Mouse (Mus musculus): ENCODE data around the gene Ormdl2. TPM values are rescaled to one million over a fixed set of nuclear protein-coding genes. Genes with fewer than 3 reads are reported as not detected.

Gene Ormdl2
- polyA plus RNA-seq, 1 experiment, result 24.9 TPM

GRCm38 (mm10) chr10:128779011-128779795 is 42.2 kb downstream of the Ormdl2 start:
- TF ChIP-seq POLR2A (IDR thresholded peaks at IDR 0.05; ENCODE audit: borderline replicate concordance, control insufficient read depth, low read depth, low read length) (no peak), CTCF (IDR thresholded peaks at IDR 0.05; ENCODE audit: control insufficient read depth, insufficient read depth, low read length) (no peak)
- H3K4me1 ChIP-seq (ENCODE audit: control insufficient read depth, insufficient read depth, low read length), result peaks cover 1% of the 10 kb centered on the region; the same call in 1 of the 2 replicates
- peak overlapping the region; percentile 15; the same call in 1 of the 2 replicates for H3K27ac ChIP-seq (ENCODE audit: control insufficient read depth, insufficient read depth, low read depth, low read length, poor library complexity)
- 12% methylated on average over 8 of the region's 8 CpGs for WGBS
- H3K4me3 ChIP-seq (replicated peaks; ENCODE audit: control insufficient read depth, low read depth, low read length), result no peak overlapping the region

DNA sequence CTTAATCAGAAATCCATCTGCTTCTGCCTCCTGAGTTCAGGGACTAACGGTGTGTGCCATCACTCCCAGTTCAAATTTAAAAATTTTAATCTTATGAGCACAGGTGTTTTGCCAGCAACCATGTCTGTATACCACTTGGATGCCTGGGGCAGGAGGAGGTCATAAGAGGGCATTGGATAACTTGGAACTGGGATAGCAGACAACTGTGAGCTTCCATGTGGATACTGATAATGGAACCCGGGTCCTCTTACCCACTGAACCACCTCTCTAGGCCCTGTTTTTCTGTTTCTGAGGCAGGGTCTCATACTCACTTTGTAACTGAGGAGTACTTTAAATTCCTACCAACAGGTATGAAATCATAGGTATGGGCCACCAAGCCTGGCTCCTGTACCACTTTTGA is 43.0 kb downstream of the Ormdl2 start:
- Histone ChIP-seq H3K4me1 (ENCODE audit: control insufficient read depth, insufficient read depth, low read length) (peaks cover 1% of the 10 kb centered on the region; the same call in 1 of the 2 replicates), H3K27ac (ENCODE audit: control insufficient read depth, insufficient read depth, low read depth, low read length, poor library complexity) (no peak overlapping the region), H3K4me3 (replicated peaks; ENCODE audit: control insufficient read depth, low read depth, low read length) (no peak overlapping the region)
- WGBS, result 72% methylated on average over 2 of the region's 2 CpGs
- TF ChIP-seq POLR2A (IDR thresholded peaks at IDR 0.05; ENCODE audit: borderline replicate concordance, control insufficient read depth, low read depth, low read length) (no peak), CTCF (IDR thresholded peaks at IDR 0.05; ENCODE audit: control insufficient read depth, insufficient read depth, low read length) (no peak)

GRCm38 (mm10) chr10:128773685-128774084 is 47.8 kb downstream of the Ormdl2 start:
- no peak overlapping the region for H3K4me3 ChIP-seq (replicated peaks; ENCODE audit: control insufficient read depth, low read depth, low read length)
- 14% methylated on average over 5 of the region's 5 CpGs for WGBS
- H3K27ac ChIP-seq (ENCODE audit: control insufficient read depth, insufficient read depth, low read depth, low read length, poor library complexity), result no peak overlapping the region
- H3K4me1 ChIP-seq (ENCODE audit: control insufficient read depth, insufficient read depth, low read length), result no peaks in the 10 kb centered on the region
- TF ChIP-seq CTCF (IDR thresholded peaks at IDR 0.05; ENCODE audit: control insufficient read depth, insufficient read depth, low read length) (no peak), POLR2A (IDR thresholded peaks at IDR 0.05; ENCODE audit: borderline replicate concordance, control insufficient read depth, low read depth, low read length) (no peak)

- Histone ChIP-seq H3K4me3 (replicated peaks; ENCODE audit: control insufficient read depth, low read depth, low read length) (no peak overlapping the region), H3K27ac (ENCODE audit: control insufficient read depth, insufficient read depth, low read depth, low read length, poor library complexity) (no peak overlapping the region), H3K4me1 (ENCODE audit: control insufficient read depth, insufficient read depth, low read length) (no peaks in the 10 kb centered on the region)
- 74% methylated on average over 2 of the region's 2 CpGs for WGBS
- no peak for TF ChIP-seq CTCF (IDR thresholded peaks at IDR 0.05; ENCODE audit: control insufficient read depth, insufficient read depth, low read length)
- no peak for TF ChIP-seq POLR2A (IDR thresholded peaks at IDR 0.05; ENCODE audit: borderline replicate concordance, control insufficient read depth, low read depth, low read length)
Observed at GRCm38 (mm10) chr10:128772895-128773294, 48.5 kb downstream of the Ormdl2 start.

Other genes starting within 250 kb of the Ormdl2 start
- gene Erbb3, start 232.0 kb downstream of the Ormdl2 start, polyA plus RNA-seq (2011; ENCODE audit: insufficient read depth, insufficient read length, low replicate concordance, missing spikeins), result 0.59 and 0.75 TPM in 2 replicates
- gene Rps26, start 194.9 kb downstream of the Ormdl2 start, polyA plus RNA-seq (2011; ENCODE audit: insufficient read depth, insufficient read length, low replicate concordance, missing spikeins), result 1,015 and 1,193 TPM in 2 replicates
- gene Ikzf4, start 175.7 kb downstream of the Ormdl2 start, polyA plus RNA-seq (2011; ENCODE audit: insufficient read depth, insufficient read length, low replicate concordance, missing spikeins), result not detected in 2 replicates
- gene Suox, start 147.6 kb downstream of the Ormdl2 start, polyA plus RNA-seq (2011; ENCODE audit: insufficient read depth, insufficient read length, low replicate concordance, missing spikeins), result 10.8 and 11.6 TPM in 2 replicates
- gene Rab5b, start 125.4 kb downstream of the Ormdl2 start, polyA plus RNA-seq (2011; ENCODE audit: insufficient read depth, insufficient read length, low replicate concordance, missing spikeins), result 26.4 and 35.4 TPM in 2 replicates
- gene Pmel, start 117.5 kb downstream of the Ormdl2 start, polyA plus RNA-seq (2011; ENCODE audit: insufficient read depth, insufficient read length, low replicate concordance, missing spikeins), result 1.4 TPM in 1 of 2 replicates, not detected in the other
- gene Cdk2, start 116.6 kb downstream of the Ormdl2 start, polyA plus RNA-seq (2011; ENCODE audit: insufficient read depth, insufficient read length, low replicate concordance, missing spikeins), result 60.6 and 62.9 TPM in 2 replicates
- 19.2 and 41.7 TPM in 2 replicates for gene Dgka, start 76.8 kb downstream of the Ormdl2 start, polyA plus RNA-seq (2011; ENCODE audit: insufficient read depth, insufficient read length, low replicate concordance, missing spikeins)
- gene Pym1, start 73.8 kb downstream of the Ormdl2 start, polyA plus RNA-seq (2011; ENCODE audit: insufficient read depth, insufficient read length, low replicate concordance, missing spikeins), result 58.3 and 76.9 TPM in 2 replicates
- 2.4 and 5.1 TPM in 2 replicates for gene Mmp19, start 30.7 kb downstream of the Ormdl2 start, polyA plus RNA-seq (2011; ENCODE audit: insufficient read depth, insufficient read length, low replicate concordance, missing spikeins)
- gene Dnajc14, start 17.6 kb downstream of the Ormdl2 start, polyA plus RNA-seq (2011; ENCODE audit: insufficient read depth, insufficient read length, low replicate concordance, missing spikeins), result 12.2 and 20.7 TPM in 2 replicates
- 2.8 and 8.3 TPM in 2 replicates for gene Tmem198b, start 17.3 kb downstream of the Ormdl2 start, polyA plus RNA-seq (2011; ENCODE audit: insufficient read depth, insufficient read length, low replicate concordance, missing spikeins)
- 45.2 and 73.3 TPM in 2 replicates for gene Sarnp, start 4.3 kb downstream of the Ormdl2 start, polyA plus RNA-seq (2011; ENCODE audit: insufficient read depth, insufficient read length, low replicate concordance, missing spikeins)
- 2.4 and 3.6 TPM in 2 replicates for gene Gdf11, start 70.1 kb upstream of the Ormdl2 start, polyA plus RNA-seq (2011; ENCODE audit: insufficient read depth, insufficient read length, low replicate concordance, missing spikeins)
- gene Cd63, start 79.3 kb upstream of the Ormdl2 start, polyA plus RNA-seq (2011; ENCODE audit: insufficient read depth, insufficient read length, low replicate concordance, missing spikeins), result 49.2 and 134 TPM in 2 replicates
- 2.6 and 6.2 TPM in 2 replicates for gene Rdh5, start 101.2 kb upstream of the Ormdl2 start, polyA plus RNA-seq (2011; ENCODE audit: insufficient read depth, insufficient read length, low replicate concordance, missing spikeins)
- gene Bloc1s1, start 102.4 kb upstream of the Ormdl2 start, polyA plus RNA-seq (2011; ENCODE audit: insufficient read depth, insufficient read length, low replicate concordance, missing spikeins), result 78.6 and 92.7 TPM in 2 replicates
- gene Itga7, start 112.2 kb upstream of the Ormdl2 start, polyA plus RNA-seq (2011; ENCODE audit: insufficient read depth, insufficient read length, low replicate concordance, missing spikeins), result 1.4 and 1.9 TPM in 2 replicates
- 1.3 and 3.7 TPM in 2 replicates for gene Mettl7b, start 139.3 kb upstream of the Ormdl2 start, polyA plus RNA-seq (2011; ENCODE audit: insufficient read depth, insufficient read length, low replicate concordance, missing spikeins)
- gene Olfr9, start 167.8 kb upstream of the Ormdl2 start, polyA plus RNA-seq (2011; ENCODE audit: insufficient read depth, insufficient read length, low replicate concordance, missing spikeins), result not detected in 2 replicates
- not detected in 2 replicates for gene Olfr763, start 189.1 kb upstream of the Ormdl2 start, polyA plus RNA-seq (2011; ENCODE audit: insufficient read depth, insufficient read length, low replicate concordance, missing spikeins)
- gene Olfr764-ps1, start 218.3 kb upstream of the Ormdl2 start, polyA plus RNA-seq (2011; ENCODE audit: insufficient read depth, insufficient read length, low replicate concordance, missing spikeins), result not detected in 2 replicates
- gene Olfr765, start 228.4 kb upstream of the Ormdl2 start, polyA plus RNA-seq (2011; ENCODE audit: insufficient read depth, insufficient read length, low replicate concordance, missing spikeins), result not detected in 2 replicates
- not detected in 2 replicates for gene Olfr766-ps1, start 247.3 kb upstream of the Ormdl2 start, polyA plus RNA-seq (2011; ENCODE audit: insufficient read depth, insufficient read length, low replicate concordance, missing spikeins)

All from bone marrow, adult 2 months (tissue).